Mouse (Mus musculus) cerebral cortex, adult 2 months (tissue): Measurements from ENCODE around the gene Lmf1.

Experiments used
- WGBS: fragments of 180-500 bp; shearing (Covaris S2); methylation state at CpG from one replicate; pipeline ENCODE4 v1.1.7; 2018; 5-methylcytosine and 5-hydroxymethylcytosine counted together

Lmf1 gene

DNA sequence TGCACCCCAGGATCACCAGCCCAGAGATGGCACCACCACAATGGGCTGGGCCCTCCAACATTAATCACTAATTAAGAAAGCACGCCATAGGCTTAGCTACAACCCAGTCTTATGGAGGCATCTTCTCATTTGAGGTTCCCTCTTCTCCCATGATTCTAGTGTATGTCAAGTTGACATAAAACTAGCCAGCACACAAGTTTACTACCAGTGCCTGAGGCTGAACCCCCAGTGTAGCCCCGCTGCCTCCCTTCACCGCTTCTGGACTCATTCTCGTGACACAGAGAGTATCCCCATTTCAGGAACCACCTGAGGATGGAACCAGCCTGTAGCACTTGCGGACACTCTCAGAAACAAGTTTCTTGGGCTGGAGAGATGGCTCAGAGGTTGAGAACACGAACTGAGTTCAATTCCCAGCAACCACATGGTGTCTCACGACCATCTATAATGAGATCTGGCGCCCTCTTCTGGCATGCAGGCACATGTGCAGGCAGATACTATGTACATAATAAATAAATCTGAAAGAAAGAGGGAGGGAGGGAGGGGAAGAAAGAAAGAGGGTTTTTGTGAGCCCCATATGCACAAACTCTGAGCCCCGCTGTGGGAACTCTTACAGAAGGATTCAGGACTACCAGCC lies 122.1 kb downstream of the Lmf1 start:
- WGBS, result 65% methylated on average over 9 of the region's 9 CpGs

DNA sequence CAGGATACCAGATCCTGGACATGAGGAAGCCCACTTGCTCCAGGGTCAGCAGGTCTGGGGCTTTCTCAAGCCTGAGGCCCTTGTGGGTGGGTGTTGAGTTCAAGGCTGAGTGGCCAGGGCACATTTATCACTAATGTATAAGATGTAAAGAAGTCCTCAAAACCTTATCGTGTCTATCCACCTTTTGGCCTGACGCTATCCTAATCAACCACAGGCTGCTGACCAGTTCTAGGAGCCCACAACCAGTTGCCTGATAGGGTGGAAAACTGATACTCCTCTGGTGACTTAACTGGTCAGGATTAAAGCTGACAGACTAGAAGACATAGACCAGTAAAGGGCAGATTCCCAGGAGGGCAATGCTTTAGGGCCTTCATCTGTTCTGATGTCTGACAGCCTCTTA lies 131.1 kb downstream of the Lmf1 start:
- WGBS, result 96% methylated on average over 2 of the region's 2 CpGs

DNA sequence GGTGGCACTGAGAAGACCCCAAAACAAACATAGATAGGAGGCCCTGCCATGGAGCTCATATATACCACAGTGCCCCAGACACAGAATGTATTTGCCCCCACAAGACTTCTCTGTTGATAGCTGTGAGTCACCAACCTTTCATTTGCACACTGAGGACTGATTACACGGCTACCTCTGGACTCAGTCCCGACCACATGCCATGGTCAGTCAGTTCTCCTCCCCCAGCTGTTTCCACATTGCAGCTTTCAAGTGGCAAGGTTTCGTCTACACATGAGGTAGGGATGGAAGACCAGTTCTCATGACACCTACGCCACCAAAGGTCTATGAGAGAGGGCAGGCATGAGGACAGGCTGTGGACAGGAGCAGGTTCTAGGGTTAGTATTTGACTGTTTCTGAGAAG lies 132.3 kb downstream of the Lmf1 start:
- WGBS, result 90% methylated on average over 4 of the region's 4 CpGs
